Mouse (Mus musculus): ENCODE results near the gene Pex1.
"Not testable (repeated sequence)": the region's sequence is repeated elsewhere in the genome, so short reads cannot be mapped to it uniquely, and the experiment has no call there.

Pex1 gene

GRCm38 (mm10) chr5:3646539-3646938 lies 50.7 kb downstream of the Pex1 start:
- DNase-seq = no peak

- peak; percentile 35 for DNase-seq
Measured at GRCm38 (mm10) chr5:3646991-3647707, 51.3 kb downstream of the Pex1 start.

- DNase-seq = peak; percentile 86
Measured at GRCm38 (mm10) chr5:3647708-3648121, 51.8 kb downstream of the Pex1 start.

- no peak for DNase-seq
Measured at GRCm38 (mm10) chr5:3648206-3648848, 52.5 kb downstream of the Pex1 start.

- DNase-seq = no peak
Measured at GRCm38 (mm10) chr5:3648849-3649210, 53.0 kb downstream of the Pex1 start.

- DNase-seq = no peak
Measured at GRCm38 (mm10) chr5:3650881-3651280, 55.0 kb downstream of the Pex1 start, which contains the start of gene Tmbim7. Gene Tmbim7 (plus strand): TSS chr5:3651181.

- no peak for DNase-seq
Measured at GRCm38 (mm10) chr5:3651621-3652020, 55.8 kb downstream of the Pex1 start.

GRCm38 (mm10) chr5:3652903-3653575 lies 57.2 kb downstream of the Pex1 start:
- not testable (repeated sequence) for DNase-seq

- no peak for DNase-seq
Measured at GRCm38 (mm10) chr5:3653801-3654200, 57.9 kb downstream of the Pex1 start.

GRCm38 (mm10) chr5:3657085-3657484 lies 61.2 kb downstream of the Pex1 start, which contains the start of gene Gatad1:
Gene Gatad1 (minus strand): TSS chr5:3657185.
- DNase-seq = no peak

- no peak for DNase-seq
Measured at GRCm38 (mm10) chr5:3665225-3665624, 69.4 kb downstream of the Pex1 start.

- DNase-seq = no peak
Measured at GRCm38 (mm10) chr5:3666585-3666984, 70.7 kb downstream of the Pex1 start.

- DNase-seq = no peak
Measured at GRCm38 (mm10) chr5:3669938-3670554, 74.2 kb downstream of the Pex1 start.
